Mouse (Mus musculus) intestine, embryonic 16.5 days (tissue): ENCODE data around the gene Dnajb8. TPM values are rescaled to one million over a fixed set of nuclear protein-coding genes. Genes with fewer than 3 reads are reported as not detected.

ENCODE experiments used
- ATAC-seq: fragments of 200-750 bp; cut with Nextera tagmentation; 2 replicates; pipeline ENCODE4 v1.8.0; 2017; ENCODE audit warnings: moderate TSS enrichment, moderate library complexity
- H3K27ac ChIP-seq: fragments of 300-500 bp; sonication (generic); 2 replicates; pipeline ENCODE4 v1.5.1; 2014; ENCODE audit warnings: mild to moderate bottlenecking, low read length
- H3K27me3 ChIP-seq: fragments of 300-500 bp; sonication (generic); replicated peaks from 2 replicates; pipeline ENCODE4 v1.6.1; 2014; ENCODE audit warnings: low read length, control low read depth, mixed read lengths; ENCODE audit not compliant: control insufficient read depth, insufficient read depth
- H3K36me3 ChIP-seq: fragments of 300-500 bp; sonication (generic); 2 replicates; pipeline ENCODE4 v1.6.1; 2014; ENCODE audit warnings: low read length, control low read depth; ENCODE audit not compliant: control insufficient read depth, insufficient read depth
- H3K4me1 ChIP-seq: fragments of 300-500 bp; sonication (generic); 2 replicates; pipeline ENCODE4 v1.6.1; 2014; ENCODE audit warnings: low read length, control low read depth, mixed read lengths; ENCODE audit not compliant: control insufficient read depth, insufficient read depth
- H3K4me2 ChIP-seq: fragments of 300-500 bp; sonication (generic); 2 replicates; pipeline ENCODE4 v1.6.1; 2014; ENCODE audit warnings: low read depth, low read length, control low read depth
- H3K4me3 ChIP-seq: fragments of 300-500 bp; sonication (generic); 2 replicates; pipeline ENCODE4 v1.5.1; 2014; ENCODE audit warnings: mild to moderate bottlenecking, low read length
- H3K9ac ChIP-seq: fragments of 300-500 bp; sonication (generic); 2 replicates; pipeline ENCODE4 v1.6.1; 2014; ENCODE audit warnings: low read depth, low read length
- H3K9me3 ChIP-seq: fragments of 300-500 bp; sonication (generic); 2 replicates; pipeline ENCODE4 v1.6.1; 2016; ENCODE audit warnings: low read length, control low read depth; ENCODE audit not compliant: control insufficient read depth
- WGBS: fragments of 180-500 bp; shearing (Covaris S2); extraction: QIAGEN DNeasy Blood & Tissue Kit; methylation state at CpG from one replicate; pipeline ENCODE4 v1.1.7; 2014; 5-methylcytosine and 5-hydroxymethylcytosine counted together
- polyA plus RNA-seq: library from polyadenylated mRNA; unstranded; fragments of >200 nt; fragmentation: Nextera tagmentation; extraction: Ambion mirVana; gene quantifications from 2 replicates; pipeline ENCODE4 v1.2.1, GENCODE M21; 2015

The Dnajb8 gene
- polyA plus RNA-seq, 1 experiment from 2014 or later = not detected

GRCm38 (mm10) chr6:88204531-88205385 lies 17.3 kb upstream of the Dnajb8 start:
- 11% methylated on average over 25 of the region's 25 CpGs for WGBS
- H3K36me3 ChIP-seq = no peaks in the 10 kb centered on the region
- H3K4me1 ChIP-seq = peaks cover under 1% of the 10 kb centered on the region
- no peak overlapping the region for H3K27ac ChIP-seq
- no peak overlapping the region for H3K4me3 ChIP-seq
- ATAC-seq = no peak
- H3K27me3 ChIP-seq = peaks cover 71% of the 10 kb centered on the region
- no peak overlapping the region for H3K9ac ChIP-seq
- no peak overlapping the region for H3K4me2 ChIP-seq
- H3K9me3 ChIP-seq = no peaks in the 10 kb centered on the region

- WGBS = 35% methylated on average over 7 of the region's 7 CpGs
- no peaks in the 10 kb centered on the region for H3K4me1 ChIP-seq
- no peaks in the 10 kb centered on the region for H3K9me3 ChIP-seq
- no peak overlapping the region for H3K9ac ChIP-seq
- no peak for ATAC-seq
- H3K36me3 ChIP-seq = no peaks in the 10 kb centered on the region
- no peak overlapping the region for H3K27ac ChIP-seq
- no peak overlapping the region for H3K4me3 ChIP-seq
- H3K4me2 ChIP-seq = no peak overlapping the region
- H3K27me3 ChIP-seq = peaks cover 65% of the 10 kb centered on the region
These were observed 16.7 kb upstream of the Dnajb8 start for GRCm38 (mm10) chr6:88205386-88205700.

- Histone ChIP-seq H3K4me1 (no peaks in the 10 kb centered on the region), H3K4me3 (no peak overlapping the region), H3K4me2 (no peak overlapping the region), H3K36me3 (no peaks in the 10 kb centered on the region), H3K27ac (no peak overlapping the region), H3K9me3 (no peaks in the 10 kb centered on the region), H3K27me3 (peaks cover 59% of the 10 kb centered on the region), H3K9ac (no peak overlapping the region)
- 23% methylated on average over 9 of the region's 9 CpGs for WGBS
- no peak for ATAC-seq
These were observed 16.1 kb upstream of the Dnajb8 start for GRCm38 (mm10) chr6:88205937-88206336.

- 51% methylated on average over 7 of the region's 7 CpGs for WGBS
- Histone ChIP-seq H3K4me2 (no peak overlapping the region), H3K36me3 (no peaks in the 10 kb centered on the region), H3K27me3 (peaks cover 53% of the 10 kb centered on the region), H3K4me1 (no peaks in the 10 kb centered on the region), H3K9me3 (no peaks in the 10 kb centered on the region), H3K4me3 (no peak overlapping the region), H3K9ac (no peak overlapping the region), H3K27ac (no peak overlapping the region)
- no peak for ATAC-seq
These were observed 15.5 kb upstream of the Dnajb8 start for GRCm38 (mm10) chr6:88206566-88206965.

- 89% methylated on average over 10 of the region's 10 CpGs for WGBS
- Histone ChIP-seq H3K27ac (no peak overlapping the region), H3K4me3 (no peak overlapping the region), H3K4me1 (no peaks in the 10 kb centered on the region), H3K27me3 (peaks cover 43% of the 10 kb centered on the region), H3K9me3 (no peaks in the 10 kb centered on the region), H3K9ac (no peak overlapping the region), H3K4me2 (no peak overlapping the region), H3K36me3 (no peaks in the 10 kb centered on the region)
- ATAC-seq = no peak
These were observed 14.6 kb upstream of the Dnajb8 start for GRCm38 (mm10) chr6:88207403-88208033.

GRCm38 (mm10) chr6:88208321-88208720 lies 13.7 kb upstream of the Dnajb8 start:
- Histone ChIP-seq H3K9me3 (no peaks in the 10 kb centered on the region), H3K9ac (no peak overlapping the region), H3K27ac (no peak overlapping the region), H3K4me3 (no peak overlapping the region), H3K27me3 (peaks cover 38% of the 10 kb centered on the region), H3K4me1 (no peaks in the 10 kb centered on the region), H3K4me2 (no peak overlapping the region), H3K36me3 (no peaks in the 10 kb centered on the region)
- 94% methylated on average over 3 of the region's 3 CpGs for WGBS
- no peak for ATAC-seq

GRCm38 (mm10) chr6:88209453-88209852 lies 12.6 kb upstream of the Dnajb8 start:
- ATAC-seq = no peak

GRCm38 (mm10) chr6:88210182-88210581 lies 11.9 kb upstream of the Dnajb8 start:
- H3K4me1 ChIP-seq = no peaks in the 10 kb centered on the region
- H3K4me3 ChIP-seq = no peak overlapping the region
- H3K4me2 ChIP-seq = no peak overlapping the region
- H3K36me3 ChIP-seq = no peaks in the 10 kb centered on the region
- H3K27ac ChIP-seq = no peak overlapping the region
- peaks cover 20% of the 10 kb centered on the region for H3K27me3 ChIP-seq
- WGBS = 63% methylated on average over 3 of the region's 3 CpGs
- ATAC-seq = no peak
- no peak overlapping the region for H3K9ac ChIP-seq
- no peaks in the 10 kb centered on the region for H3K9me3 ChIP-seq

More at GRCm38 (mm10) chr6:88209453-88209852, 12.6 kb upstream of the Dnajb8 start:
- Histone ChIP-seq H3K4me1 (no peaks in the 10 kb centered on the region), H3K27ac (no peak overlapping the region), H3K9ac (no peak overlapping the region), H3K27me3 (peaks cover 28% of the 10 kb centered on the region), H3K36me3 (no peaks in the 10 kb centered on the region), H3K4me2 (no peak overlapping the region), H3K9me3 (no peaks in the 10 kb centered on the region), H3K4me3 (no peak overlapping the region)
- WGBS = 67% methylated on average over 5 of the region's 5 CpGs

GRCm38 (mm10) chr6:88215797-88216196 lies 6.3 kb upstream of the Dnajb8 start:
- Histone ChIP-seq H3K9ac (no peak overlapping the region), H3K4me2 (no peak overlapping the region), H3K27me3 (no peaks in the 10 kb centered on the region), H3K36me3 (no peaks in the 10 kb centered on the region), H3K27ac (no peak overlapping the region), H3K4me3 (no peak overlapping the region), H3K9me3 (no peaks in the 10 kb centered on the region), H3K4me1 (no peaks in the 10 kb centered on the region)
- ATAC-seq = no peak
- 39% methylated on average over 6 of the region's 6 CpGs for WGBS
